10 mouse cellular contexts compared by ENCODE assay signal in the genomic region with DNA sequence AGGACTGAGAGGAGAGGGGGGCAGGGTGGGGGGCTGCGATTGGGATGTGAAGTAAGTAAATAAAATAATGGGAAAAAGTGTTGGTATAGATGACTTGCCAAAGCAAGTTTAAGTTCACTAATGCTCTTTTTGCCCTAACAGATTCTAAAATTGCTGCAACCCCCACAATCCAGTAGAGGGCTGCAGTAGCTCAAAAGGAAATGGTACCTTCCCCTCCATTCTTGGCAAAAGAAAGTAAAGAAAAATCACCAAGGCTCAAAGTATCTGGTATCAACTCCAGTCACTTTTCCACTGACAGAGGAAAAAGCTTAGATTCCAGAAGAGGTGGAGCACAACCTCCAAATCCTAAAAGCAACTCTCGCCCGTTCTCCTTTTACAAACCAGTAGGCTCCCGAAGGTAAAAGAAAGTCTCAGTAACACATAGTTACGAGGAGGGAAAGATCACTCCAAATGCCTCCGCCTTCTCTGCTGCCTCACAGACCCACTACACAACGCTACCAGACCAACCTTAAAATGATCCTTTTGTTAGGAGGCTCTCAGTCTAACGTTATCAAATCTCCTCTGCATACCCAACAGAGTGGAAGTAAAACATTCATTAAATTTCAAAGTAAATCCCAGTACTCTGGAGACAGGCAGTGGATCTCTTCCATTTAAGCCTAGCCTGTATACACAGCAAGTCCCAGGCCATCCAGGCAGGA. TPM values are rescaled to one million over a fixed set of nuclear protein-coding genes. Genes with fewer than 3 reads are reported as not detected.
A peak's percentile ranks its signal among the peaks of the same experiment; 100 is the strongest.
DNase-seq lines count a peak whose midpoint lies in the region; ATAC-seq and TF ChIP-seq lines count a peak whose summit lies in the region.
"Had no signal": no experiment of that assay in that cellular context is flagged by ENCODE, and none has a peak within 500 bp of the region (broad histone marks: within the 10 kb centered on the region; RNA-seq: fewer than 3 reads in every experiment).

No protein-coding gene starts in this region.

- intact Hi-C loops in left cerebral cortex, adult 2 months (cut with DNase I) = no loop called here

- no peak for TF ChIP-seq EP300 in stomach, postnatal 0 days (optimal IDR thresholded peaks at IDR 0.05)

- no peaks in the 10 kb centered on the region; the same call in 1 of the 2 replicates for H3K4me1 ChIP-seq in thymus, adult 2 months (replicated peaks; ENCODE audit: control insufficient read depth, insufficient read depth, low read length)
- H3K4me1 ChIP-seq in stomach, postnatal 0 days (replicated peaks; ENCODE audit: control insufficient read depth, insufficient read depth) = no peaks in the 10 kb centered on the region

- H3K9ac ChIP-seq in stomach, postnatal 0 days (ENCODE audit: low read length) = no peak overlapping the region

- peak; percentile 30 for TF ChIP-seq CTCF in left cerebral cortex, adult 2 months (IDR thresholded peaks at IDR 0.05)
- TF ChIP-seq CTCF in thymus, adult 2 months (IDR thresholded peaks at IDR 0.05; ENCODE audit: borderline replicate concordance, control insufficient read depth, extremely low read depth, insufficient read depth, low read length, poor library complexity) = no peak
- peak; percentile 59 for TF ChIP-seq CTCF in stomach, postnatal 0 days (IDR thresholded peaks at IDR 0.05; ENCODE audit: low read depth)

- WGBS in thymus, adult 2 months = 79% methylated on average over 8 of the region's 8 CpGs
- 59% methylated on average over 8 of the region's 8 CpGs for WGBS in stomach, postnatal 0 days

- H3K27me3 ChIP-seq in thymus, adult 2 months (ENCODE audit: control insufficient read depth, insufficient read depth, low read length) = no peaks in the 10 kb centered on the region
- no peaks in the 10 kb centered on the region for H3K27me3 ChIP-seq in stomach, postnatal 0 days (ENCODE audit: control insufficient read depth, insufficient read depth, low read length)

- no peak overlapping the region for H3K27ac ChIP-seq in left cerebral cortex, adult 2 months
- no peak overlapping the region for H3K27ac ChIP-seq in thymus, adult 2 months (ENCODE audit: control insufficient read depth, insufficient read depth, low read length)
- no peak overlapping the region for H3K27ac ChIP-seq in stomach, postnatal 0 days (replicated peaks)

- DNase-seq in heart, adult 11 months = peak; percentile 55
- DNase-seq in heart, postnatal 4 days = no peak
- DNase-seq in left cerebral cortex, adult 2 months (ENCODE audit: extremely low spot score in 1 of 2, low spot score in 2 of 2) = no peak
- no peak for DNase-seq in left cerebral cortex, adult 11 months (ENCODE audit: low spot score)
- DNase-seq in thymus, postnatal 25 days = peak; percentile 11
- no peak for DNase-seq in thymus, adult 2 months
- no peak for DNase-seq in stomach, postnatal 0 days (ENCODE audit: low spot score)
- DNase-seq in frontal cortex, adult 2 months (ENCODE audit: extremely low spot score in 1 of 2, low spot score in 1 of 2) = no peak
- DNase-seq: cerebellum, postnatal 25 days; gastrocnemius, postnatal 14 days had no signal

- H3K4me2 ChIP-seq in stomach, postnatal 0 days (replicated peaks; ENCODE audit: low read depth) = peak overlapping the region; percentile 17

- no peaks in the 10 kb centered on the region for H3K36me3 ChIP-seq in thymus, adult 2 months (ENCODE audit: control insufficient read depth, insufficient read depth, low read length)
- H3K36me3 ChIP-seq in stomach, postnatal 0 days (ENCODE audit: control insufficient read depth, insufficient read depth, low read length) = no peaks in the 10 kb centered on the region

- ATAC-seq in stomach, postnatal 0 days (ENCODE audit: low FRiP score, low TSS enrichment) = no peak

- no peaks in the 10 kb centered on the region for H3K9me3 ChIP-seq in stomach, postnatal 0 days (ENCODE audit: control insufficient read depth, low read length)

- H3K4me3 ChIP-seq in left cerebral cortex, adult 2 months = no peak overlapping the region
- H3K4me3 ChIP-seq in thymus, adult 2 months (ENCODE audit: control insufficient read depth, insufficient read depth, low read length) = no peak overlapping the region
- H3K4me3 ChIP-seq in stomach, postnatal 0 days (ENCODE audit: low read depth, low read length) = no peak overlapping the region

- no peak for TF ChIP-seq POLR2A in thymus, adult 2 months (IDR thresholded peaks at IDR 0.05; ENCODE audit: control insufficient read depth, extremely low read depth, insufficient read depth, low read length, poor library complexity)

RNA-seq across cellular contexts. Expression of a gene that starts 15.5 kb away (rescaled TPM):
- 10 to 100 TPM; 14.1 to 16.2 TPM for total RNA-seq in heart, postnatal 4 days (2021)
- total RNA-seq in left cerebral cortex, adult 2 months (2021) = 100 to 1,000 TPM; 276 to 279 TPM
- 7.9 and 8.9 TPM in 2 replicates for polyA plus RNA-seq in thymus, adult 2 months (2012; rRNA removed)
- polyA plus RNA-seq in stomach, postnatal 0 days (2015; fragmentation: Nextera tagmentation; extraction: Ambion mirVana) = 23.4 and 25.5 TPM in 2 replicates
- 24.4 and 26.1 TPM in 2 replicates for polyA plus RNA-seq in frontal cortex, adult 2 months (2012; rRNA removed)

RNA-seq across cellular contexts. Expression of a gene that starts 40.0 kb away (rescaled TPM):
- 100 to 1,000 TPM; 846 to 878 TPM for total RNA-seq in heart, postnatal 4 days (2021)
- 100 to 1,000 TPM; 219 to 240 TPM for total RNA-seq in left cerebral cortex, adult 2 months (2021)
- polyA plus RNA-seq in thymus, adult 2 months (2012; rRNA removed) = 37.0 and 41.1 TPM in 2 replicates
- 348 and 356 TPM in 2 replicates for polyA plus RNA-seq in stomach, postnatal 0 days (2015; fragmentation: Nextera tagmentation; extraction: Ambion mirVana)
- polyA plus RNA-seq in frontal cortex, adult 2 months (2012; rRNA removed) = 181 and 184 TPM in 2 replicates

RNA-seq across cellular contexts. Expression of a gene that starts 50.0 kb away (rescaled TPM):
- total RNA-seq in heart, postnatal 4 days (2021) = 10 to 100 TPM; 25.1 to 26.7 TPM
- total RNA-seq in left cerebral cortex, adult 2 months (2021) = 10 to 100 TPM; 39.2 to 46.2 TPM
- polyA plus RNA-seq in thymus, adult 2 months (2012; rRNA removed) = 95.9 and 99.5 TPM in 2 replicates
- 27.2 and 27.6 TPM in 2 replicates for polyA plus RNA-seq in stomach, postnatal 0 days (2015; fragmentation: Nextera tagmentation; extraction: Ambion mirVana)
- polyA plus RNA-seq in frontal cortex, adult 2 months (2012; rRNA removed) = 43.2 and 46.6 TPM in 2 replicates

Comparison
In these comparisons a context has a peak if more than half of its experiments do, and no peak if none do; other contexts are left out.
1. DNase-seq: peak in heart, adult 11 months (single experiment) and thymus, postnatal 25 days (single experiment); none in heart, postnatal 4 days (single experiment), left cerebral cortex, adult 2 months (0 of 2), left cerebral cortex, adult 11 months (single experiment), thymus, adult 2 months (single experiment), stomach, postnatal 0 days (single experiment) and frontal cortex, adult 2 months (0 of 2).